Mouse (Mus musculus) forebrain, embryonic 11.5 days (tissue): ENCODE data around the gene Kcnc4. TPM values are rescaled to one million over a fixed set of nuclear protein-coding genes. Genes with fewer than 3 reads are reported as not detected.

ENCODE experiments used
- ATAC-seq: fragments of 200-750 bp; cut with Nextera tagmentation; replicated peaks from 2 replicates; pipeline ENCODE4 v1.8.0; 2017; ENCODE audit warnings: moderate TSS enrichment; ENCODE audit not compliant: low FRiP score
- DNase-seq: peaks from one replicate; pipeline ENCODE4 v3.0.0-alpha.2; 2017; ENCODE audit warnings: low spot score
- H3K27ac ChIP-seq: fragments of 300-500 bp; sonication (generic); 2 replicates; pipeline ENCODE4 v1.5.1; 2014; ENCODE audit warnings: low read depth, low read length
- H3K27me3 ChIP-seq: fragments of 300-500 bp; sonication (generic); 2 replicates; pipeline ENCODE4 v1.6.1; 2014; ENCODE audit warnings: mild to moderate bottlenecking, low read length, mixed read lengths; ENCODE audit not compliant: control insufficient read depth, insufficient read depth
- H3K36me3 ChIP-seq: fragments of 300-500 bp; sonication (generic); 2 replicates; pipeline ENCODE4 v1.6.1; 2014; ENCODE audit warnings: mild to moderate bottlenecking, low read length, moderate library complexity, mixed read lengths; ENCODE audit not compliant: control insufficient read depth, insufficient read depth
- H3K4me1 ChIP-seq: fragments of 300-500 bp; sonication (generic); replicated peaks from 2 replicates; pipeline ENCODE4 v1.6.1; 2014; ENCODE audit warnings: low read length, mixed read lengths; ENCODE audit not compliant: control insufficient read depth, insufficient read depth
- H3K4me2 ChIP-seq: fragments of 300-500 bp; sonication (generic); 2 replicates; pipeline ENCODE4 v1.6.1; 2014; ENCODE audit warnings: low read depth, mild to moderate bottlenecking, low read length, moderate library complexity, mixed read lengths; ENCODE audit not compliant: severe bottlenecking
- H3K4me3 ChIP-seq: fragments of 300-500 bp; sonication (generic); 2 replicates; pipeline ENCODE4 v1.5.1; 2014; ENCODE audit warnings: low read depth, low read length
- H3K9ac ChIP-seq: fragments of 300-500 bp; sonication (generic); 2 replicates; pipeline ENCODE4 v1.6.1; 2014; ENCODE audit warnings: low read length
- H3K9me3 ChIP-seq: fragments of 300-500 bp; sonication (generic); 2 replicates; pipeline ENCODE4 v1.6.1; 2016; ENCODE audit warnings: low read length, mixed read lengths; ENCODE audit not compliant: control insufficient read depth
- WGBS: fragments of 180-500 bp; shearing (Covaris S2); extraction: QIAGEN DNeasy Blood & Tissue Kit; methylation state at CpG from one replicate; pipeline ENCODE4 v1.1.7; 2014; 5-methylcytosine and 5-hydroxymethylcytosine counted together
- polyA plus RNA-seq: library from polyadenylated mRNA; unstranded; fragments of >200 nt; fragmentation: Nextera tagmentation; extraction: Ambion mirVana; gene quantifications from 2 replicates; pipeline ENCODE4 v1.2.1, GENCODE M21; 2014

Kcnc4 gene
- polyA plus RNA-seq, 1 experiment from 2014 or later: 0.39 TPM

DNA sequence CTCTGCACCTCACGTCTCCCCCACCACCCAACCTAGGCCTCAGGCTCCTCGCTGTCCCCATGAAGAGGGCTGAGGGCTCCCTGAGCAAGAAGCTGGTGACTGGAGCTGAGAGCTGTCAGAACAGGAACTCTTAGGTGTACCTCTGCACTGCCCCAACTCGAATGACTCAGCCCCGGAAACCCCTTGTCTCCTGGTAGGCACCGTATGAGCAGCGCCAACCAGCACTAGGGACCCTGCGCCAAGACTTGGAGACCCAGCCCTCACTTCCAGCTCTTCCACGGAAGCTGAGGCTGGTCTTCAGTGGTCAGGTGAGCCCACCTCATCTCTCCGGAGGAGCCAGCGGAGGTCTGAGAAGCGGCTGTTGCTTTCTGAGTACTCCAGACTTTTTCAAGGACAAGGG lies 8.8 kb upstream of the Kcnc4 start:
- H3K27ac ChIP-seq: no peak overlapping the region
- no peak overlapping the region for H3K4me3 ChIP-seq
- ATAC-seq (no peak), DNase-seq (no peak)
- H3K36me3 ChIP-seq: no peaks in the 10 kb centered on the region
- H3K4me2 ChIP-seq: no peak overlapping the region
- no peaks in the 10 kb centered on the region for H3K27me3 ChIP-seq
- H3K9me3 ChIP-seq: no peaks in the 10 kb centered on the region
- no peak overlapping the region for H3K9ac ChIP-seq
- 89% methylated on average over 11 of the region's 11 CpGs for WGBS
- no peaks in the 10 kb centered on the region for H3K4me1 ChIP-seq

DNA sequence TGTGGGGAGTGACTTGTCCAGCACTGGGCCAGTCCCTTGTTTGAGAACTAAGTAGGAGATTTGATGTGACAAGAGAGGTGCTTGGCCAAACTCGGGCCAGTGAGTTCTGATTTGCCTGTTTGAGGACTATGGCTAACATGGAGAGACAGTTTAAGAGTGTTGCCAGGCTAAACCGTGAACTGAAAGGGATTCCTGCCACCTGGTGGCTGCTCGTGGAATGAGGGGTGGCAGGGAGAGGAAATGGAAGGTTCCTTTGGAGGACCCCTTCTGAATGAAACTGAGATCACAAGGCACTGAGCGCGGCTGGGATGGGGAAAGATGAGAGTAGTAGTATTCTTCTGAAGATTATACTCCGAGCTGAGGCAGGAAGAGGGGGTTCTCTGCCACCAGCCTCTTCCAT lies 7.2 kb upstream of the Kcnc4 start:
- WGBS: 7% methylated on average over 6 of the region's 6 CpGs
- Histone ChIP-seq H3K4me2 (no peak overlapping the region), H3K4me3 (no peak overlapping the region), H3K27ac (no peak overlapping the region), H3K4me1 (no peaks in the 10 kb centered on the region), H3K9ac (no peak overlapping the region), H3K9me3 (no peaks in the 10 kb centered on the region), H3K36me3 (no peaks in the 10 kb centered on the region), H3K27me3 (peaks cover 4% of the 10 kb centered on the region)
- ATAC-seq (peak; percentile 52; the same call in 1 of the 2 replicates), DNase-seq (peak; percentile 83)

DNA sequence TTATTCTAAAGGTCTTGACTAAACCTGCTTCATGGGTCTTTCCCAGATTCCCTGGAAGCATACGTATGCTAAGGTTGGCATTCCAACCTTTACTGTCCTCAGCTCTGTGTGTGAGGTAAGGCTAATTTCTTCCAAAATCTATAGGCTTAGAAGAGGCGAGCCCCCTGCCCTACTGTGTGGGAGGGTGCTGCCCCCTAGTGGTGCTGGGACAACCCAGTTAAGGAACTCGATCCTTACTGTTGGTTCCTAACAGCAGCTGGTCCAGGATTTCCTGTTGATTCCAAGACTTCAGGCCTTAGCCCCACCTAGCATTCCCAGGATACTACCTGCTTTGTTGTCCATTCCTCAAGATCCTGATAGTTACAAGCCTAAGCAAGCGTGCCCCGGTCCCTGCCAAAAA lies 2.8 kb upstream of the Kcnc4 start:
- Histone ChIP-seq H3K27me3 (peaks cover 47% of the 10 kb centered on the region), H3K9me3 (no peaks in the 10 kb centered on the region), H3K4me3 (no peak overlapping the region), H3K4me2 (no peak overlapping the region), H3K36me3 (no peaks in the 10 kb centered on the region), H3K27ac (no peak overlapping the region), H3K9ac (no peak overlapping the region), H3K4me1 (peaks cover 8% of the 10 kb centered on the region)
- no peak for ATAC-seq
- 19% methylated on average over 5 of the region's 5 CpGs for WGBS
- peak; percentile 90 for DNase-seq

DNA sequence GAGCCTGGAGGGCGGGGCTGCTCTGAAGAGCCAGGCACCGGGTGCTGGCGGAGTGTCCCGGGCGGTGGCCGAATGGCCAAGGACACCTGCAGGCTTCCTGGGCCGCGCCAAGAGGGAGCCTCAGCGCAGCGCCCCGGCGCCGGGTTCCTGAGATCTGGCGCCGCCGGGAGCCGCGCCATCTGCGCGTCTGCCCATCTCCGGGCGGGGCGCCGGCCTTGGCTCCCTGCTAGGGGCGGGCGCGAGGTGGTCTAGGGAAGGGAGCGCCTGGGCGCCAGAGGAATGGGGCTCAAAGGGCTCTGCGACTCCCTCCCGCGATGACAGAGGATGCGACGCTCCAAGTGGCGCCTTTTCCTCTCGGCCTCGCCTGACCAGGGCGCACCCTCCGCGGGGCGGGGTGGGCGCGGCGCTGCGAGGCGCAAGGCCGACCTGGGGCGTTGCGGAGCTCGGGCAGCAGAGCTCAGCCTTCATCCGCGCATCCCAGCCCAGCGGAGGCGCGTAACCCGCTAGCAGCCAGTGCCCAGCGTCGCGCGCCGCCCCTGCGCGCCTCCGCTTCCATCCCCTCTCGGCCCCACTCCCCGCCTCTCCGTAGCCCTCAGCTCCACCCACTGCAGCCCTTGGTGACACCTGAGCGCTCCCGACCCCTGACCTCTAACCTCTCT lies 550 bp upstream of the Kcnc4 start:
- ATAC-seq (peak; percentile 43), DNase-seq (peak; percentile 69)
- H3K27me3 ChIP-seq: peaks cover 58% of the 10 kb centered on the region
- peak overlapping the region; percentile 29 for H3K9ac ChIP-seq
- no peak overlapping the region for H3K27ac ChIP-seq
- peak overlapping the region; percentile 47 for H3K4me3 ChIP-seq
- 0% methylated on average over 40 of the region's 69 CpGs for WGBS
- H3K36me3 ChIP-seq: no peaks in the 10 kb centered on the region
- peaks cover 8% of the 10 kb centered on the region for H3K4me1 ChIP-seq
- H3K4me2 ChIP-seq: peak overlapping the region; percentile 97
- no peaks in the 10 kb centered on the region for H3K9me3 ChIP-seq

DNA sequence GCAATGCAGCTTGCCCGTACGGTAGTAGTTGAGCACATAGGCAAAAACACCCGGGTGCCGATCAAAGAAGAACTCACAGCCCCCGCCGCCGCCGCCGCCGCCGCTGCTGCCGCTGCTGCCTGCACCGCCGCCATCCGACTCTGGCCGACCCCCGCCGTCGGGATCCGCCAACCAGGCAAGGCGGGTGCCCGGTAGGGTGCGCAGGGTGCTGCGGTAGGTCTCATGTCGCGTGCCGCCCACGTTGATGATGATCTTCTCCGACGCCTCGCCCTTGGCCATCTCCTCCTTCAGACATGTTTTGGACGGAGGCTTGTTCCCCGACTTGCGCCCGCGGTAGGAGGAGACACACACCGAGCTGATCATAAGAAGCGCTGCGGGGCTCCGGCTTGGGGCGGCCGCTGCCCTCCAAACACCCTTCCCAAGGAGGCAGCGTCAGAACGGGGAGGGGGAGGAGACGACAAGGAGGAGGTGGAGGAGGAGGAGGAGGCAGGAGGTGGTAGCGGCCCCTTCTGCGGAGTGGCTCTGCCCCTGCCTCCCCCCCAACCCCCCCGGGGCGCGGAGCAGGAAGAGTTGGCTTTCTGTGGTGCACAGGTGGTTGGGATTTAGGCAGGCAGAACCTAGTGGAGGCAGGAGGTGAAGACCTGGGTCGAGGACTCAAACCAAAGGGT lies 690 bp downstream of the Kcnc4 start:
- DNase-seq (peak; percentile 70), ATAC-seq (peak; percentile 25)
- H3K4me1 ChIP-seq: peaks cover 8% of the 10 kb centered on the region
- peaks cover 58% of the 10 kb centered on the region for H3K27me3 ChIP-seq
- H3K9ac ChIP-seq: peak overlapping the region; percentile 18; the same call in 1 of the 2 replicates
- no peaks in the 10 kb centered on the region for H3K36me3 ChIP-seq
- H3K9me3 ChIP-seq: no peaks in the 10 kb centered on the region
- WGBS: under 1% methylated on average over 51 of the region's 51 CpGs
- H3K4me2 ChIP-seq: peak overlapping the region; percentile 97
- H3K27ac ChIP-seq: no peak overlapping the region
- H3K4me3 ChIP-seq: peak overlapping the region; percentile 47

DNA sequence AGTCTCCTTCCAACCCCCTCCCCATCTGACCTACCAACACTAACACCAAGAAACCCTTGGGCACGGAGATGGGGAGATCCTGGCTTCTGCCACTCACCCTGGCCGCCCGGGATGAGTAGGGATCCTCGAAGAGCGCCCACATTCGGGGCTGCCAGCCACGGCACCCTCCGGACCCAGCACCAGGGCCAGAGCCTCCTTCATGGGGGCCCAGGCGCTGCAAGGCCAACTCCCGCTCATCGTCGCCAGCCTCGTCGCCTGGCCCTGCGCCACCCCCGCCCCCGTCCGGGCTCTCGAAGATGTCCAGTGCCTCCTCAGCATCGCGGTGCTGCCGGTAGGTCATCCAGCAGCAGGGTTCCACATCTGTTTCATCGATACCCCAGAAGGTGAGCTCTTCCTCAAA lies 1.2 kb downstream of the Kcnc4 start:
- no peak overlapping the region for H3K9ac ChIP-seq
- peak overlapping the region; percentile 97 for H3K4me2 ChIP-seq
- H3K36me3 ChIP-seq: no peaks in the 10 kb centered on the region
- no peaks in the 10 kb centered on the region for H3K9me3 ChIP-seq
- peak overlapping the region; percentile 47 for H3K4me3 ChIP-seq
- peaks cover 8% of the 10 kb centered on the region for H3K4me1 ChIP-seq
- DNase-seq (no peak), ATAC-seq (no peak)
- WGBS: 4% methylated on average over 23 of the region's 23 CpGs
- peaks cover 58% of the 10 kb centered on the region for H3K27me3 ChIP-seq
- no peak overlapping the region for H3K27ac ChIP-seq

DNA sequence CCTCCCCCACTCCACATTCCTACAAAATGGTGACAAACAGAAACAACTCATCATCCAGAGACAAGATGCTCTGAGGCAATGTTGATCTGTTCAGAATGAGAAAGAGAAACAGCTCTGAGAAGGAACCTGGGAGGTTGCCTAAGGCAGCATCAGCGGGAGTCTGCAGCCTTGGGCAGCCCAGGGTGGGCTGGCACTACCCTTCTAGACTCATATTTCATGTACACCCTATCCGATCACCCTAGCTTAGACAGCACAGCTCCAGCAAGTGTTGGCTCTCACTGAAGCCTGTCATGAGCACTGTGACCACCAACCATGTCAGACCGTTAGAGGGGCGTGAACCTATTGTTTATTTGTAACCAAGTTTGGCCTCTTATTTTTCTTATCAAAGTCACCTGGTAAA lies 5.1 kb downstream of the Kcnc4 start:
- Histone ChIP-seq H3K4me3 (no peak overlapping the region), H3K9ac (no peak overlapping the region), H3K27ac (no peak overlapping the region), H3K4me2 (no peak overlapping the region), H3K36me3 (no peaks in the 10 kb centered on the region), H3K9me3 (no peaks in the 10 kb centered on the region), H3K27me3 (peaks cover 33% of the 10 kb centered on the region), H3K4me1 (peaks cover 5% of the 10 kb centered on the region)
- WGBS: 78% methylated on average over 4 of the region's 4 CpGs
- ATAC-seq: no peak
- no peak for DNase-seq

DNA sequence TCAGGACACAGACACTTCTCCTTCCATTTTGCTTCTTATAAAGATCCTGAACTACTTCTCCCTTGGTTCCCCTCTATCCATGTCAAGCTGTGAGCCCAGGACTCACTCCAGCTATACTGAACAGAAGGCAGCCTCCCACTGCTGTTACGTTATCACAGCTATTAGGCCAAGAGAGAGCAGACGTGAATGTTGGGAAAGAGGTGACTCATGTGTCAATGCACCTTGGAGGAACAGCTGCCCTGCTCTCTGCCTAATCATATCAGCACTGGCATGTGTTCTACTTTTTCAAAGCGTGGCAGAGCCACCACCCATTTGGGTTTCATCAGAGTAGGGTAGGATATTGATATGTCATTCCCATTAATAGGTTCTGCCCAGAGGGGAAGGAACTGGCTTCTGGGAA lies 12.5 kb downstream of the Kcnc4 start:
- 80% methylated on average over 3 of the region's 3 CpGs for WGBS
- no peak overlapping the region for H3K4me3 ChIP-seq
- H3K27me3 ChIP-seq: no peaks in the 10 kb centered on the region
- no peaks in the 10 kb centered on the region for H3K36me3 ChIP-seq
- no peak overlapping the region for H3K9ac ChIP-seq
- no peaks in the 10 kb centered on the region for H3K9me3 ChIP-seq
- no peak overlapping the region for H3K27ac ChIP-seq
- no peak for DNase-seq
- H3K4me2 ChIP-seq: no peak overlapping the region
- no peak for ATAC-seq
- no peaks in the 10 kb centered on the region for H3K4me1 ChIP-seq

DNA sequence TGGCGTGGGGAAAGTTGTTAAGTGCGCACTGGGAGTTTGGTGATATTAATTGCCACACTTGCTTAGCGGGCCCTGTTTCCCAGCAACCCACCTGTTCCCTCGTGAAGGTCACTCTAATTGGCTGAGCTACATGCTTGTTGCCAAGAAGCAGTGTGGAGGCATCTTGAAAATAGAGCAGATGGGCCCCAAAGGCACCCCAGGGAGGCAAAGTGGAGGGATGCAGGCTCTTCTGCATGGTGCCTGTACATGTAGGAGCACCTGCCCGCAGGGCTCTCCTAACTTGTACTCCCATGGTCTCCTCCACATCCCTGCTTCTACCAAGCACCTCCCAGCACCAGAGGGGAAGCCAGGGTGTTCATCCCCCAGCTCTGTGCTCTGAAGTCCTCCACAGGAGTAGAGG lies 15.5 kb downstream of the Kcnc4 start:
- Histone ChIP-seq H3K27me3 (no peaks in the 10 kb centered on the region), H3K9ac (no peak overlapping the region), H3K27ac (no peak overlapping the region), H3K4me2 (no peak overlapping the region), H3K36me3 (no peaks in the 10 kb centered on the region), H3K4me3 (no peak overlapping the region), H3K9me3 (no peaks in the 10 kb centered on the region), H3K4me1 (no peaks in the 10 kb centered on the region)
- DNase-seq: no peak
- ATAC-seq: no peak
- 78% methylated on average over 5 of the region's 5 CpGs for WGBS
